ENCODE assay signal across 30 mouse cellular contexts in the genomic region with DNA sequence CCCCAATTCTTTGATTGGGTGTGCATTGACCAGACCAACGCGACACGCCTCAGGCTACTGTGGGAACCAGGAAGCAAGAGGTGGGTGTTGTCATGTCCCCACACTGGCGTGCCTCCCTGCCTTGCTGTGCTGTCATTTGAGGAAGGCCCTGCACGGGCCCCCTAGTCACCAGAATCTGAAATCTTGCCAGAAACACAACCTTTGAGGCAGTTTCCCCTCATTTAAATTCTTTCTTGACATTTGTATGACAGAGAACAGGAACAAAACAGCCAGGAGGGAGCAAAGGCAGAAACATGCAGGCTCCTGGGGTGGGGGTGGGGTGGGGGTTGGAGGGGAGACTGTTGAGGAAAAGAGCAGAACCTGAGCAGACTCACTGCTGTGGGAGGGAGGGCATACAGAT.
DNase-seq lines count a peak whose midpoint lies in the region; ATAC-seq and TF ChIP-seq lines count a peak whose summit lies in the region.
"Had no signal": no experiment of that assay in that cellular context is flagged by ENCODE, and none has a peak within 500 bp of the region (broad histone marks: within the 10 kb centered on the region; RNA-seq: fewer than 3 reads in every experiment).

No protein-coding gene starts in this region.

- peak; percentile 61 for DNase-seq in midbrain, embryonic 11.5 days (ENCODE audit: low spot score, missing footprints)
- DNase-seq in brain, embryonic 14.5 days (ENCODE audit: low read depth), result peak; percentile 31
- peak; percentile 34 for DNase-seq in embryonic facial prominence, embryonic 14.5 days (ENCODE audit: low spot score)
- no peak for DNase-seq in kidney, adult 11 months
- no peak for DNase-seq in kidney, postnatal 4 days
- DNase-seq: adrenal gland, postnatal 10 days; adrenal gland, postnatal 36 days; B cell, adult 2 months; cerebellum, adult 11 months; cerebellum, adult 2 months; cerebellum, postnatal 10 days; cerebellum, postnatal 36 days; embryo, embryonic 11 days; gastrocnemius, postnatal 25 days; heart, adult 18-20 months; heart, postnatal 10 days; heart, postnatal 36 days; kidney, adult 18-20 months had no signal

- no peaks in the 10 kb centered on the region for H3K27me3 ChIP-seq in midbrain, embryonic 11.5 days (ENCODE audit: control insufficient read depth, insufficient read depth, low read length)
- no peaks in the 10 kb centered on the region for H3K27me3 ChIP-seq in midbrain, embryonic 16.5 days (ENCODE audit: control insufficient read depth, insufficient read depth, low read depth, low read length)
- no peaks in the 10 kb centered on the region for H3K27me3 ChIP-seq in embryonic facial prominence, embryonic 14.5 days (replicated peaks; ENCODE audit: control insufficient read depth, insufficient read depth, low read length)
- H3K27me3 ChIP-seq: CH12.LX; embryonic facial prominence, embryonic 12.5 days; forebrain, embryonic 15.5 days; intestine, embryonic 15.5 days had no signal

- H3K4me1 ChIP-seq in midbrain, embryonic 11.5 days (ENCODE audit: control insufficient read depth, insufficient read depth, low read length), result no peaks in the 10 kb centered on the region; the same call in 1 of the 2 replicates
- H3K4me1 ChIP-seq in midbrain, embryonic 16.5 days (ENCODE audit: control insufficient read depth, insufficient read depth, low read length), result peaks cover 7% of the 10 kb centered on the region; the same call in 1 of the 2 replicates
- no peaks in the 10 kb centered on the region for H3K4me1 ChIP-seq in embryonic facial prominence, embryonic 14.5 days (ENCODE audit: control insufficient read depth, insufficient read depth, low read length)
- H3K4me1 ChIP-seq: embryonic facial prominence, embryonic 12.5 days; heart, embryonic 12.5 days; heart, embryonic 15.5 days; intestine, embryonic 15.5 days had no signal

- no peak for TF ChIP-seq CTCF in brain, embryonic 14.5 days (IDR thresholded peaks at IDR 0.05; ENCODE audit: borderline replicate concordance, extremely low read depth, insufficient read depth, insufficient read length)

- WGBS in midbrain, embryonic 11.5 days, result 73% methylated on average over 5 of the region's 5 CpGs
- WGBS in midbrain, embryonic 16.5 days, result 61% methylated on average over 5 of the region's 5 CpGs
- WGBS in embryonic facial prominence, embryonic 14.5 days, result 58% methylated on average over 5 of the region's 5 CpGs

- no peak for TF ChIP-seq POLR2A in brain, embryonic 14.5 days (IDR thresholded peaks at IDR 0.05; ENCODE audit: borderline replicate concordance, extremely low read depth, insufficient read depth, insufficient read length, poor library complexity, severe bottlenecking)

- no peaks in the 10 kb centered on the region for H3K36me3 ChIP-seq in midbrain, embryonic 11.5 days (ENCODE audit: control insufficient read depth, insufficient read depth, low read length)
- H3K36me3 ChIP-seq in midbrain, embryonic 16.5 days (ENCODE audit: control insufficient read depth, insufficient read depth, low read length), result no peaks in the 10 kb centered on the region
- H3K36me3 ChIP-seq in embryonic facial prominence, embryonic 14.5 days (ENCODE audit: control insufficient read depth, insufficient read depth, low read length), result no peaks in the 10 kb centered on the region
- H3K36me3 ChIP-seq: embryonic facial prominence, embryonic 12.5 days; forebrain, embryonic 10.5 days; forebrain, embryonic 15.5 days; heart, embryonic 12.5 days; heart, embryonic 15.5 days; hindbrain, embryonic 10.5 days; hindbrain, embryonic 13.5 days; intestine, embryonic 15.5 days had no signal

- no peak overlapping the region for H3K4me3 ChIP-seq in midbrain, embryonic 11.5 days (ENCODE audit: low read depth, low read length)
- no peak overlapping the region for H3K4me3 ChIP-seq in midbrain, embryonic 16.5 days (ENCODE audit: low read depth, low read length)
- no peak overlapping the region for H3K4me3 ChIP-seq in embryonic facial prominence, embryonic 14.5 days (ENCODE audit: low read depth, low read length)
- H3K4me3 ChIP-seq: embryonic facial prominence, embryonic 12.5 days; erythroblast, embryonic 14.5 days; forebrain, embryonic 10.5 days; forebrain, embryonic 15.5 days; heart, embryonic 12.5 days; heart, embryonic 15.5 days; hindbrain, embryonic 10.5 days; hindbrain, embryonic 13.5 days; intestine, embryonic 15.5 days had no signal

- no peak for ATAC-seq in midbrain, embryonic 11.5 days (ENCODE audit: low FRiP score)
- no peak for ATAC-seq in midbrain, embryonic 16.5 days
- no peak for ATAC-seq in embryonic facial prominence, embryonic 14.5 days (ENCODE audit: low read depth)
- ATAC-seq: forebrain, embryonic 15.5 days; hindbrain, embryonic 16.5 days; intestine, embryonic 15.5 days had no signal

- H3K9me3 ChIP-seq in midbrain, embryonic 11.5 days (ENCODE audit: control insufficient read depth, low read length), result no peaks in the 10 kb centered on the region
- no peaks in the 10 kb centered on the region for H3K9me3 ChIP-seq in midbrain, embryonic 16.5 days (replicated peaks; ENCODE audit: control insufficient read depth, low read length, poor library complexity, severe bottlenecking)
- no peaks in the 10 kb centered on the region for H3K9me3 ChIP-seq in embryonic facial prominence, embryonic 14.5 days (ENCODE audit: control insufficient read depth, low read length)
- H3K9me3 ChIP-seq: embryonic facial prominence, embryonic 12.5 days; forebrain, embryonic 10.5 days; forebrain, embryonic 15.5 days; heart, embryonic 12.5 days; heart, embryonic 15.5 days; hindbrain, embryonic 10.5 days; hindbrain, embryonic 13.5 days; intestine, embryonic 15.5 days had no signal

- no peak overlapping the region for H3K9ac ChIP-seq in midbrain, embryonic 11.5 days (ENCODE audit: low read length)
- H3K9ac ChIP-seq in midbrain, embryonic 16.5 days (ENCODE audit: low read depth, low read length), result no peak overlapping the region
- H3K9ac ChIP-seq in embryonic facial prominence, embryonic 14.5 days (ENCODE audit: low read depth, low read length), result no peak overlapping the region
- H3K9ac ChIP-seq: embryonic facial prominence, embryonic 12.5 days; forebrain, embryonic 15.5 days; heart, embryonic 12.5 days; heart, embryonic 15.5 days; hindbrain, embryonic 13.5 days; intestine, embryonic 15.5 days had no signal

- no peak overlapping the region for H3K27ac ChIP-seq in midbrain, embryonic 11.5 days (ENCODE audit: low read depth, low read length)
- H3K27ac ChIP-seq in midbrain, embryonic 16.5 days (ENCODE audit: low read length), result no peak overlapping the region
- H3K27ac ChIP-seq in embryonic facial prominence, embryonic 14.5 days (replicated peaks; ENCODE audit: low read depth, low read length), result no peak overlapping the region
- H3K27ac ChIP-seq: embryonic facial prominence, embryonic 12.5 days; forebrain, embryonic 10.5 days; forebrain, embryonic 15.5 days; heart, embryonic 15.5 days; hindbrain, embryonic 10.5 days; hindbrain, embryonic 13.5 days; intestine, embryonic 15.5 days had no signal

- no peak overlapping the region for H3K4me2 ChIP-seq in midbrain, embryonic 11.5 days
- H3K4me2 ChIP-seq in midbrain, embryonic 16.5 days (ENCODE audit: low read length), result no peak overlapping the region
- H3K4me2 ChIP-seq in embryonic facial prominence, embryonic 14.5 days (ENCODE audit: low read depth, low read length), result no peak overlapping the region
- H3K4me2 ChIP-seq: embryonic facial prominence, embryonic 12.5 days; forebrain, embryonic 15.5 days; heart, embryonic 12.5 days; heart, embryonic 15.5 days; hindbrain, embryonic 13.5 days; intestine, embryonic 15.5 days had no signal

Comparison
In these comparisons a context has a peak if more than half of its experiments do, and no peak if none do; other contexts are left out.
1. DNase-seq: peak in midbrain, embryonic 11.5 days (single experiment), brain, embryonic 14.5 days (single experiment) and embryonic facial prominence, embryonic 14.5 days (single experiment); none in kidney, adult 11 months (single experiment) and kidney, postnatal 4 days (0 of 2).